Mouse (Mus musculus) retina, embryonic 14.5 days (tissue): ENCODE data around the gene Isy1.

Experiments
- DNase-seq: peaks from one replicate; pipeline ENCODE4 v3.0.0-alpha.2; 2015; ENCODE audit warnings: low spot score

The Isy1 gene

GRCm38 (mm10) chr6:87804886-87805285 is 33.7 kb downstream of the Isy1 start:
- DNase-seq: no peak

GRCm38 (mm10) chr6:87804036-87804435 is 34.6 kb downstream of the Isy1 start:
- DNase-seq: no peak

GRCm38 (mm10) chr6:87802462-87802861 is 36.1 kb downstream of the Isy1 start:
- no peak for DNase-seq

GRCm38 (mm10) chr6:87799576-87799975 is 39.0 kb downstream of the Isy1 start:
- no peak for DNase-seq

GRCm38 (mm10) chr6:87797321-87797720 is 41.3 kb downstream of the Isy1 start:
- DNase-seq: no peak

GRCm38 (mm10) chr6:87796251-87796880 is 42.2 kb downstream of the Isy1 start:
- DNase-seq: no peak

GRCm38 (mm10) chr6:87795385-87796150 is 43.0 kb downstream of the Isy1 start:
- no peak for DNase-seq

GRCm38 (mm10) chr6:87793821-87794510 is 44.6 kb downstream of the Isy1 start:
- DNase-seq: no peak

- DNase-seq: no peak
Observed at GRCm38 (mm10) chr6:87791826-87792225, 46.8 kb downstream of the Isy1 start.

- no peak for DNase-seq
Observed at GRCm38 (mm10) chr6:87790779-87791480, 47.7 kb downstream of the Isy1 start.

GRCm38 (mm10) chr6:87789791-87790190 is 48.8 kb downstream of the Isy1 start:
- DNase-seq: no peak

GRCm38 (mm10) chr6:87788896-87789587 is 49.6 kb downstream of the Isy1 start:
- no peak for DNase-seq

GRCm38 (mm10) chr6:87788266-87788895 is 50.2 kb downstream of the Isy1 start:
- DNase-seq: no peak

- DNase-seq: no peak
Observed at GRCm38 (mm10) chr6:87787108-87787890, 51.3 kb downstream of the Isy1 start.

GRCm38 (mm10) chr6:87786621-87787020 is 52.0 kb downstream of the Isy1 start:
- no peak for DNase-seq

GRCm38 (mm10) chr6:87784033-87784432 is 54.6 kb downstream of the Isy1 start:
- DNase-seq: no peak

GRCm38 (mm10) chr6:87780546-87781301 is 57.9 kb downstream of the Isy1 start:
- DNase-seq: no peak

GRCm38 (mm10) chr6:87779174-87780165 is 59.1 kb downstream of the Isy1 start:
- DNase-seq: no peak
